13 mouse cellular contexts compared by ENCODE assay signal in genomic region chr7:99559091-99559490, GRCm38 (mm10). TPM values are rescaled to one million over a fixed set of nuclear protein-coding genes. Genes with fewer than 3 reads are reported as not detected.
DNase-seq lines count a peak whose midpoint lies in the region; ATAC-seq and TF ChIP-seq lines count a peak whose summit lies in the region.
"Had no signal": no experiment of that assay in that cellular context is flagged by ENCODE, and none has a peak within 500 bp of the region (broad histone marks: within the 10 kb centered on the region; RNA-seq: fewer than 3 reads in every experiment).

No protein-coding gene starts in this region.

- TF ChIP-seq CTCF in midbrain, postnatal 0 days (IDR thresholded peaks at IDR 0.05) = no peak

- H3K36me3 ChIP-seq in liver, embryonic 11.5 days (ENCODE audit: control insufficient read depth, insufficient read depth, low read length) = no peaks in the 10 kb centered on the region
- H3K36me3 ChIP-seq in hindbrain, embryonic 11.5 days (ENCODE audit: control insufficient read depth, insufficient read depth, low read length) = no peaks in the 10 kb centered on the region
- H3K36me3 ChIP-seq in midbrain, postnatal 0 days (ENCODE audit: insufficient read depth, low read length) = no peaks in the 10 kb centered on the region

- no peak overlapping the region for H3K4me3 ChIP-seq in liver, embryonic 11.5 days (ENCODE audit: low read depth, low read length)
- H3K4me3 ChIP-seq in hindbrain, embryonic 11.5 days (ENCODE audit: low read depth, low read length) = no peak overlapping the region
- no peak overlapping the region for H3K4me3 ChIP-seq in midbrain, postnatal 0 days (ENCODE audit: low read depth, low read length)
- H3K4me3 ChIP-seq: liver, embryonic 15.5 days had no signal

- DNase-seq in liver, embryonic 11.5 days (ENCODE audit: low spot score) = no peak
- DNase-seq in liver = no peak
- DNase-seq in brain, adult 2 months (ENCODE audit: low read depth, low spot score) = peak; percentile 86
- no peak for DNase-seq in hindbrain, embryonic 11.5 days (ENCODE audit: low spot score)
- DNase-seq in midbrain, postnatal 0 days (ENCODE audit: low spot score) = peak; percentile 48
- DNase-seq in lung, postnatal 25 days (ENCODE audit: low spot score) = no peak
- no peak for DNase-seq in testis, postnatal 10 days (ENCODE audit: low spot score)
- no peak for DNase-seq in adrenal gland, adult 18-20 months (ENCODE audit: low spot score in 2 of 2)
- DNase-seq: adrenal gland, adult 2 months; cerebellum, adult 2 months; kidney, adult 2 months; thymus, postnatal 4 days had no signal

- ATAC-seq in liver, embryonic 11.5 days (replicated peaks; ENCODE audit: low FRiP score) = no peak
- peak; percentile 33; the same call in 1 of the 2 replicates for ATAC-seq in hindbrain, embryonic 11.5 days (ENCODE audit: low FRiP score)
- no peak for ATAC-seq in midbrain, postnatal 0 days (ENCODE audit: low FRiP score)

- no peak overlapping the region for H3K27ac ChIP-seq in liver, embryonic 11.5 days (ENCODE audit: low read depth, low read length)
- H3K27ac ChIP-seq in hindbrain, embryonic 11.5 days (ENCODE audit: low read depth, low read length) = peak overlapping the region; percentile 59; the same call in 1 of the 2 replicates
- no peak overlapping the region for H3K27ac ChIP-seq in midbrain, postnatal 0 days (ENCODE audit: low read depth, low read length)
- H3K27ac ChIP-seq: liver, embryonic 15.5 days had no signal

- WGBS in liver, embryonic 11.5 days = 41% methylated on average over 11 of the region's 11 CpGs
- 7% methylated on average over 11 of the region's 11 CpGs for WGBS in hindbrain, embryonic 11.5 days
- WGBS in midbrain, postnatal 0 days = 14% methylated on average over 11 of the region's 11 CpGs

- no peaks in the 10 kb centered on the region for H3K9me3 ChIP-seq in liver, embryonic 11.5 days (ENCODE audit: control insufficient read depth, low read length)
- no peaks in the 10 kb centered on the region for H3K9me3 ChIP-seq in hindbrain, embryonic 11.5 days (ENCODE audit: control insufficient read depth, low read length)
- no peaks in the 10 kb centered on the region for H3K9me3 ChIP-seq in midbrain, postnatal 0 days (ENCODE audit: low read length)
- H3K9me3 ChIP-seq: liver, embryonic 15.5 days had no signal

- peaks cover 28% of the 10 kb centered on the region for H3K4me1 ChIP-seq in liver, embryonic 11.5 days (replicated peaks; ENCODE audit: control insufficient read depth, insufficient read depth, low read length)
- peaks cover 14% of the 10 kb centered on the region for H3K4me1 ChIP-seq in hindbrain, embryonic 11.5 days (replicated peaks; ENCODE audit: control insufficient read depth, insufficient read depth, low read length)
- H3K4me1 ChIP-seq in midbrain, postnatal 0 days (ENCODE audit: insufficient read depth, low read length) = peaks cover 21% of the 10 kb centered on the region

- H3K4me2 ChIP-seq in liver, embryonic 11.5 days = peak overlapping the region; percentile 12; the same call in 1 of the 2 replicates
- H3K4me2 ChIP-seq in hindbrain, embryonic 11.5 days (replicated peaks; ENCODE audit: low read depth, low read length) = 0 out of 2 replicates have a peak overlapping the region, but pooled peaks have one; percentile 8
- 0 out of 2 replicates have a peak overlapping the region, but pooled peaks have one; percentile 26 for H3K4me2 ChIP-seq in midbrain, postnatal 0 days (ENCODE audit: low read depth, low read length, poor library complexity, severe bottlenecking)
- H3K4me2 ChIP-seq: liver, embryonic 15.5 days had no signal

- H3K9ac ChIP-seq in liver, embryonic 11.5 days (ENCODE audit: low read depth, low read length) = peak overlapping the region; percentile 30; the same call in 1 of the 2 replicates
- H3K9ac ChIP-seq in hindbrain, embryonic 11.5 days (ENCODE audit: low read depth, low read length) = no peak overlapping the region
- H3K9ac ChIP-seq in midbrain, postnatal 0 days (replicated peaks; ENCODE audit: low read length, poor library complexity, severe bottlenecking) = 0 out of 2 replicates have a peak overlapping the region, but pooled peaks have one; percentile 19
- H3K9ac ChIP-seq: liver, embryonic 15.5 days had no signal

- no peaks in the 10 kb centered on the region for H3K27me3 ChIP-seq in liver, embryonic 11.5 days (replicated peaks; ENCODE audit: control insufficient read depth, insufficient read depth, low read length)
- H3K27me3 ChIP-seq in hindbrain, embryonic 11.5 days (ENCODE audit: control insufficient read depth, insufficient read depth, low read length) = no peaks in the 10 kb centered on the region
- H3K27me3 ChIP-seq in midbrain, postnatal 0 days (ENCODE audit: insufficient read depth, low read length) = no peaks in the 10 kb centered on the region
- H3K27me3 ChIP-seq: liver, embryonic 15.5 days had no signal

RNA-seq across cellular contexts. Expression of gene Arrb1, which starts 23.8 kb away (rescaled TPM):
- 27.9 and 28.9 TPM in 2 replicates for polyA plus RNA-seq in liver, embryonic 11.5 days (2014; fragmentation: Nextera tagmentation; extraction: Ambion mirVana)
- 4.5 and 5.4 TPM in 2 replicates for polyA plus RNA-seq in hindbrain, embryonic 11.5 days (2014; fragmentation: Nextera tagmentation; extraction: Ambion mirVana)
- total RNA-seq in midbrain, postnatal 0 days (2014; rRNA removed) = 118 and 163 TPM in 2 replicates
- polyA plus RNA-seq in midbrain, postnatal 0 days (2015; fragmentation: Nextera tagmentation; extraction: Ambion mirVana) = 14.2 and 15.0 TPM in 2 replicates
- total RNA-seq in adrenal gland, adult 18-20 months (2021) = 10 to 100 TPM; 38.3 to 43.6 TPM

Comparison
In these comparisons a context has a peak if more than half of its experiments do, and no peak if none do; other contexts are left out.
1. DNase-seq: peak in brain, adult 2 months (single experiment) and midbrain, postnatal 0 days (single experiment); none in liver, embryonic 11.5 days (single experiment), liver (single experiment), hindbrain, embryonic 11.5 days (single experiment), lung, postnatal 25 days (single experiment), testis, postnatal 10 days (single experiment) and adrenal gland, adult 18-20 months (0 of 2).
2. Peak in every context shown above with its lines, with median percentiles within 50 percentile points of each other: H3K4me2 ChIP-seq.